ENCODE assay signal across 13 mouse cellular contexts in the genomic region with DNA sequence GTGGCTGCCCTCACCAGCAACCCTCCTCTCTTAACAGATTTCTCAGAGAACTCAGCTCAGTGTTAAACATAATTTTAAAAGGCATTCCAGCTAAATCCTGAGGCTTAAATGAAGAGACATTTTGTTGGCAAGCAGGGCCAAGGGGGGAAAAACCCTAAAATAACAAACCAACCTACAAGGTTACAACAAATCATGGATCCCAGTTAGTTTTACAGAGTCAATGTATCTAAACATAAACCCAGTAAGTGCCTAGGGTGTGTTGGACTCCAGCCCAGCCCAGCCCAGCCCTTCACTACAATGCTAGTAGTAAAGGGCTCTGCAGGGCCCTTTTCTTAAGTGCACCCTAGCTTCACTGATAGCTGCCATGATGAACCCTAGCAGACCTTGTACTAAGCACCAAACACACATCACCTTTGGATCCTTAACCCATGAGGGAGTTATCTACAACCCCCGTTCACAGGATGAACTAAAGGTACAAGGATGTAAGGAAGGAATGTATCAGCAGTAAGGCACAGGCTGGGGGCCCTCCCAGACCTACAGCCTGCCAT. TPM values are rescaled to one million over a fixed set of nuclear protein-coding genes. Genes with fewer than 3 reads are reported as not detected.
DNase-seq lines count a peak whose midpoint lies in the region; ATAC-seq lines count a peak whose summit lies in the region.
"Had no signal": no experiment of that assay in that cellular context is flagged by ENCODE, and none has a peak within 500 bp of the region (broad histone marks: within the 10 kb centered on the region; RNA-seq: fewer than 3 reads in every experiment).

No protein-coding gene starts in this region.

- H3K36me3 ChIP-seq in heart, embryonic 12.5 days = peaks cover 91% of the 10 kb centered on the region
- peaks cover 88% of the 10 kb centered on the region for H3K36me3 ChIP-seq in liver, embryonic 13.5 days
- peaks cover 91% of the 10 kb centered on the region for H3K36me3 ChIP-seq in embryonic facial prominence, embryonic 14.5 days (ENCODE audit: control insufficient read depth, insufficient read depth, low read length)
- H3K36me3 ChIP-seq in limb, embryonic 13.5 days = peaks cover 90% of the 10 kb centered on the region

- peaks cover 96% of the 10 kb centered on the region for H3K4me1 ChIP-seq in heart, embryonic 12.5 days (replicated peaks)
- H3K4me1 ChIP-seq in liver, embryonic 13.5 days (replicated peaks) = peaks cover 40% of the 10 kb centered on the region
- H3K4me1 ChIP-seq in embryonic facial prominence, embryonic 14.5 days (ENCODE audit: control insufficient read depth, insufficient read depth, low read length) = peaks cover 35% of the 10 kb centered on the region
- H3K4me1 ChIP-seq in limb, embryonic 13.5 days = peaks cover 18% of the 10 kb centered on the region

- H3K9me3 ChIP-seq in heart, embryonic 12.5 days (replicated peaks) = no peaks in the 10 kb centered on the region
- H3K9me3 ChIP-seq in liver, embryonic 13.5 days (replicated peaks) = no peaks in the 10 kb centered on the region
- no peaks in the 10 kb centered on the region for H3K9me3 ChIP-seq in embryonic facial prominence, embryonic 14.5 days (ENCODE audit: control insufficient read depth, low read length)
- no peaks in the 10 kb centered on the region for H3K9me3 ChIP-seq in limb, embryonic 13.5 days

- no peak for DNase-seq in heart, adult 8-10 months (ENCODE audit: low spot score)
- DNase-seq in liver, embryonic 13.5 days = no peak
- no peak for DNase-seq in liver
- DNase-seq in embryonic facial prominence, embryonic 14.5 days (ENCODE audit: low spot score) = peak; percentile 51
- DNase-seq in spleen, adult 18-20 months = no peak
- DNase-seq in gastrocnemius, postnatal 14 days = no peak
- DNase-seq: adrenal gland, postnatal 25 days; cerebellum, adult 18-20 months; gastrocnemius, postnatal 25 days had no signal

- H3K9ac ChIP-seq in heart, embryonic 12.5 days = peak overlapping the region; percentile 29; the same call in 1 of the 2 replicates
- no peak overlapping the region for H3K9ac ChIP-seq in liver, embryonic 13.5 days
- peak overlapping the region; percentile 22; the same call in 1 of the 2 replicates for H3K9ac ChIP-seq in embryonic facial prominence, embryonic 14.5 days (ENCODE audit: low read depth, low read length)
- H3K9ac ChIP-seq in limb, embryonic 13.5 days = no peak overlapping the region

- ATAC-seq in heart, embryonic 12.5 days (ENCODE audit: insufficient number of reproducible peaks, low FRiP score) = no peak
- no peak for ATAC-seq in liver, embryonic 13.5 days (ENCODE audit: low read depth)
- ATAC-seq in embryonic facial prominence, embryonic 14.5 days (ENCODE audit: low read depth) = peak; percentile 17; the same call in 1 of the 2 replicates
- ATAC-seq in limb, embryonic 13.5 days (ENCODE audit: low FRiP score, low read depth) = no peak
- ATAC-seq: CD4-positive, CD25-positive, alpha-beta regulatory T cell, adult 4 months had no signal

- H3K4me2 ChIP-seq in heart, embryonic 12.5 days = peak overlapping the region; percentile 38
- no peak overlapping the region for H3K4me2 ChIP-seq in liver, embryonic 13.5 days
- H3K4me2 ChIP-seq in embryonic facial prominence, embryonic 14.5 days (ENCODE audit: low read depth, low read length) = no peak overlapping the region
- no peak overlapping the region for H3K4me2 ChIP-seq in limb, embryonic 13.5 days (replicated peaks)

- H3K4me3 ChIP-seq in heart, embryonic 12.5 days = no peak overlapping the region
- H3K4me3 ChIP-seq in liver, embryonic 13.5 days (replicated peaks) = no peak overlapping the region
- H3K4me3 ChIP-seq in embryonic facial prominence, embryonic 14.5 days (ENCODE audit: low read depth, low read length) = no peak overlapping the region
- no peak overlapping the region for H3K4me3 ChIP-seq in limb, embryonic 13.5 days
- H3K4me3 ChIP-seq: erythroblast, embryonic 14.5 days had no signal

- 28% methylated on average over 1 of the region's 1 CpGs for WGBS in heart, embryonic 12.5 days
- WGBS in liver, embryonic 13.5 days (ENCODE audit: insufficient replicate concordance) = 80% methylated on average over 1 of the region's 1 CpGs
- 75% methylated on average over 1 of the region's 1 CpGs for WGBS in embryonic facial prominence, embryonic 14.5 days
- 88% methylated on average over 1 of the region's 1 CpGs for WGBS in limb, embryonic 13.5 days

- H3K27me3 ChIP-seq in heart, embryonic 12.5 days (replicated peaks) = no peaks in the 10 kb centered on the region
- no peaks in the 10 kb centered on the region for H3K27me3 ChIP-seq in liver, embryonic 13.5 days
- no peaks in the 10 kb centered on the region for H3K27me3 ChIP-seq in embryonic facial prominence, embryonic 14.5 days (replicated peaks; ENCODE audit: control insufficient read depth, insufficient read depth, low read length)
- H3K27me3 ChIP-seq in limb, embryonic 13.5 days = no peaks in the 10 kb centered on the region

- intact Hi-C loops in gastrocnemius, postnatal 14 days (cut with DNase I; ENCODE audit: low total_unique reads) = no loop called here

- peak overlapping the region; percentile 95 for H3K27ac ChIP-seq in heart, embryonic 12.5 days (ENCODE audit: poor library complexity, severe bottlenecking)
- peak overlapping the region; percentile 53; the same call in 1 of the 2 replicates for H3K27ac ChIP-seq in liver, embryonic 13.5 days
- H3K27ac ChIP-seq in embryonic facial prominence, embryonic 14.5 days (replicated peaks; ENCODE audit: low read depth, low read length) = peak overlapping the region; percentile 88
- H3K27ac ChIP-seq in limb, embryonic 13.5 days = peak overlapping the region; percentile 73

RNA-seq across cellular contexts. Expression of gene Wdr1, which starts 12.7 kb away (rescaled TPM):
- 253 and 257 TPM in 2 replicates for polyA plus RNA-seq in heart, embryonic 12.5 days (2016; fragmentation: Nextera tagmentation; extraction: Ambion mirVana)
- total RNA-seq in heart, adult 8-10 months (2022) = 100 to 1,000 TPM; 109 to 129 (median 118) TPM
- 89.7 and 98.1 TPM in 2 replicates for polyA plus RNA-seq in liver, embryonic 13.5 days (2015; fragmentation: Nextera tagmentation; extraction: Ambion mirVana)
- polyA plus RNA-seq in embryonic facial prominence, embryonic 14.5 days (2014; fragmentation: Nextera tagmentation; extraction: Ambion mirVana) = 241 and 247 TPM in 2 replicates
- 203 and 206 TPM in 2 replicates for polyA plus RNA-seq in limb, embryonic 13.5 days (2015; fragmentation: Nextera tagmentation; extraction: Ambion mirVana)
- 10 to 100 TPM; 73.7 to 98.4 TPM for total RNA-seq in gastrocnemius, postnatal 14 days (2021)

RNA-seq across cellular contexts. Expression of gene Slc2a9, which starts 47.4 kb away (rescaled TPM):
- 0.22 and 0.71 TPM in 2 replicates for polyA plus RNA-seq in heart, embryonic 12.5 days (2016; fragmentation: Nextera tagmentation; extraction: Ambion mirVana)
- 1 to 10 TPM in 3 of 4 experiments, under 1 TPM in 1; 0.94 to 2.1 (median 1.6) TPM for total RNA-seq in heart, adult 8-10 months (2022)
- 0.80 and 0.88 TPM in 2 replicates for polyA plus RNA-seq in liver, embryonic 13.5 days (2015; fragmentation: Nextera tagmentation; extraction: Ambion mirVana)
- polyA plus RNA-seq in embryonic facial prominence, embryonic 14.5 days (2014; fragmentation: Nextera tagmentation; extraction: Ambion mirVana) = 0.56 and 0.76 TPM in 2 replicates
- 0.28 and 0.32 TPM in 2 replicates for polyA plus RNA-seq in limb, embryonic 13.5 days (2015; fragmentation: Nextera tagmentation; extraction: Ambion mirVana)
- under 1 TPM; 0.86 to 0.96 TPM for total RNA-seq in gastrocnemius, postnatal 14 days (2021)

Comparison
In these comparisons a context has a peak if more than half of its experiments do, and no peak if none do; other contexts are left out.
1. H3K9ac ChIP-seq: peak in heart, embryonic 12.5 days (single experiment) and embryonic facial prominence, embryonic 14.5 days (single experiment); none in liver, embryonic 13.5 days (single experiment) and limb, embryonic 13.5 days (single experiment).
2. Peak in every context shown above with its lines, with median percentiles within 50 percentile points of each other: H3K27ac ChIP-seq.